Mouse (Mus musculus): Measurements from ENCODE around the gene Shpk.

DNA sequence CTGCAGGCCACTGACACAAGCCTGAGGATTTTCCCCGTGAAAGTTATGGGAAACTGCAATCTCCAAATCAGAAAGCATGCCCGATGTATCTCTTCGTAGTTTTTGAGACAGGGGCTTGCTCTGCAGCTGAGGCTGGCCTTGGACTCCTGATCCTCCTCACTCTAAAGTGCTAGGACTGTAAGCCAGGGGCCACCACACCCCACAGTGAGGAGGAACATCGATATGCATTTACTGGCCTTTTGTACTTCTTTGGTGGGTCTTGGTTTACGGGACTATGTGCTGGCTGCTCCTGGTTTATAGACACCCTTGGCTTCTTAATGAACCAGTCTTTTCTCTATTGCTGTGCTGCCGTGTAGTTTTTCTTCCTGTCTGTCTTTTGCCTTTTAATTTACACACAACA is 42.9 kb downstream of the Shpk start:
- TF ChIP-seq GATA1 (IDR thresholded peaks at IDR 0.05; ENCODE audit: borderline replicate concordance, low read length) = no peak
- TF ChIP-seq FLI1 (IDR thresholded peaks at IDR 0.05; ENCODE audit: low read length) = no peak

Data from megakaryocyte, embryonic 14.5 days (primary cell).